15 mouse cellular contexts compared by ENCODE assay signal in the genomic region with DNA sequence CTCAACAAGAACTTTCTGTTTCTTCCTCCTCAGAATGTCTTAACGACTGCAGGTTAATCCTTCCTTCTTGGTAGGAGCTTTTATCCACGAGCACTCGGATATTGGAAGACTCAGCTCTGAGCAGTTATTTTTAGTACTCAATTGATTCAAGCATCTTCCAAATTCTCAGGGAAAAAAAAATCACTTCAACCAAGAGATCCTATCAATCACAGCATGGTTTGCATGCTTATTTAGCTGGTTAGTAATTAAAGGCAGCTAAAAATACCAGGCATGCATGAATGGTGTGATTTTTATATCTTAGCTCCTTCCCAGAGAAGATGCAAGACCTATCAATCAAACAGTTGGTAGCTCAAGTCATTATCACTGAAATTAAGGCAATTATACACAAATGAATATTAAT.
"Had no signal": no experiment of that assay in that cellular context is flagged by ENCODE, and none has a peak within 500 bp of the region (broad histone marks: within the 10 kb centered on the region; RNA-seq: fewer than 3 reads in every experiment).

No protein-coding gene starts in this region.

- H3K4me3 ChIP-seq: limb, embryonic 13.5 days; midbrain, embryonic 13.5 days; neural tube, embryonic 12.5 days had no signal

- H3K9me3 ChIP-seq: limb, embryonic 13.5 days; midbrain, embryonic 13.5 days; neural tube, embryonic 12.5 days had no signal

- H3K27me3 ChIP-seq: limb, embryonic 13.5 days; midbrain, embryonic 13.5 days; neural tube, embryonic 12.5 days had no signal

- H3K27ac ChIP-seq: kidney, postnatal 0 days; limb, embryonic 13.5 days; liver, embryonic 14.5 days; midbrain, embryonic 13.5 days; neural tube, embryonic 12.5 days had no signal

- H3K4me1 ChIP-seq: limb, embryonic 13.5 days; midbrain, embryonic 13.5 days; neural tube, embryonic 12.5 days had no signal

- H3K36me3 ChIP-seq: limb, embryonic 13.5 days; midbrain, embryonic 13.5 days; neural tube, embryonic 12.5 days had no signal

- DNase-seq: kidney, adult 9 months; kidney, postnatal 36 days; left cerebral cortex, postnatal 4 days; lung, adult 18-20 months; lung, postnatal 36 days; retina, postnatal 1 day; right cerebral cortex, postnatal 4 days; spleen, adult 18-20 months; thymus, adult 2 months; thymus, postnatal 25 days had no signal

- H3K9ac ChIP-seq: limb, embryonic 13.5 days; liver, embryonic 14.5 days; midbrain, embryonic 13.5 days; neural tube, embryonic 12.5 days had no signal

- ATAC-seq: midbrain, embryonic 13.5 days had no signal

- H3K4me2 ChIP-seq: limb, embryonic 13.5 days; midbrain, embryonic 13.5 days; neural tube, embryonic 12.5 days had no signal
